Mouse (Mus musculus) heart, adult 2 months (tissue): ENCODE results near the gene Ube2l3.

Experiments used
- CTCF ChIP-seq: fragments of 200-600 bp; IDR thresholded peaks from 2 replicates; pipeline ENCODE4 v1.8.1; 2022; ENCODE audit warnings: antibody characterized with exemption, mild to moderate bottlenecking, moderate library complexity
- EP300 ChIP-seq: fragments of 200-500 bp; IDR thresholded peaks from 2 replicates; pipeline ENCODE4 v1.6.1; 2011; ENCODE audit warnings: low read depth, low read length, control low read depth; ENCODE audit not compliant: insufficient read depth
- POLR2A ChIP-seq: fragments of 200-500 bp; IDR thresholded peaks from 2 replicates; pipeline ENCODE4 v1.6.1; 2011; ENCODE audit warnings: mild to moderate bottlenecking, low read depth, low read length, control low read depth; ENCODE audit not compliant: insufficient read depth

DNA sequence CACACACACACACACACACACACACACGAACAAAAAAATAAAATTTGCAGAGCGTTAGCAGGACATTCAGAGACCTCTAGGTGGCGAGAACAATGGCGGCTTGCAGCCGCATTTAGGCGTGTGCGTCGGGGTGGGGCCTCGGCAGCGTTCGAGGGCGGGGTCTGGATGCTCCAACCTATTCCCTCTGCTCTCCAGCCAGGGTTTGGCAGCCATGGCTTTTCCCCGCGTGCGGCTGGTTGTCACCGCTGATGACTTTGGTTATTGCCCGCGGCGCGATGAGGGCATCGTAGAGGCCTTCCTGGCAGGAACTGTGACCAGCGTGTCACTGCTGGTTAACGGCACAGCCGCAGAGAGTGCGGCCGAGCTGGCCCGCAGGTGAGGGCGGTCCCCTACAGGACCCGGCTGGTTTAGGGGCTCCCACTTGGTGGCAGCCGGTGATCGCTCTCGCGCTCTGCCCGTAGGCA lies 55.6 kb downstream of the Ube2l3 start, which contains the start of gene Ccdc116:
- TF ChIP-seq CTCF: peak; percentile 59
- TF ChIP-seq POLR2A: no peak
- TF ChIP-seq EP300: no peak
